Mouse (Mus musculus): Measurements from ENCODE around the gene Zfp655. TPM values are rescaled to one million over a fixed set of nuclear protein-coding genes. Genes with fewer than 3 reads are reported as not detected.
A peak's percentile ranks its signal among the peaks of the same experiment; 100 is the strongest.

Gene Zfp655
- 17.8 and 18.0 TPM in 2 replicates for polyA plus RNA-seq (2015; fragmentation: Nextera tagmentation; extraction: Ambion mirVana)

DNA sequence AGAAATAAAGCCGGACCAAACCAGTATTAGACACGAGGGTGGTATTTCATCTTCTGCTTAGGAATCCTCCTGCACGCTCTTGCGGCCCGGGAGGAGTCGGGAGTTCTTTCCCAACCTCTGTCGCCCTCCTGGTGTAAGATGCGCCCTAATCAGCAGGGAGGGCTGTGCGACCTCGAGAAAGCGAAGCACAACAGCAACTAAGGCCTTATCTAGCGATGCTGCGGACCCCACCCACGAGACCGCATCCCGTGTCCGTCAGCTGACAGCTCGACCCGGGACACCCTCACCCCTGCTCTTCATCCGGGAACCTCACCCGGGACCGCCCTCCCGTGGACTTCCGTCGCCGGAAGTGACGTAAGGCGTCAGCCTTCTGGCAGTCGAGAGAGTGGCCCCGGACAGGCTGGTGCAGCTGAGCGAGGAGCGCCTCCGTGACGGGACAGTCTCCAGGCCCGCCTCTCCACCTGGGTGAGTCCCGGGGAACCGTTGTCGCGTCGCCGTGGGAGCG is at the start of gene Zfp655:
Gene Zfp655 (plus strand): TSS at position 349 of the 505 bp plus-strand sequence.
- Histone ChIP-seq H3K4me2 (peak within 1 kb of the TSS; percentile 82), H3K9me3 (replicated peaks) (no peaks in the 10 kb centered on the region), H3K27me3 (no peaks in the 10 kb centered on the region), H3K4me3 (replicated peaks) (peak within 1 kb of the TSS; percentile 86), H3K27ac (replicated peaks) (peak within 1 kb of the TSS; percentile 96), H3K36me3 (replicated peaks) (peaks cover 32% of the 10 kb centered on the region), H3K9ac (peak within 1 kb of the TSS; percentile 91), H3K4me1 (replicated peaks) (peaks cover 26% of the 10 kb centered on the region)
- peak; percentile 98 for ATAC-seq (ENCODE audit: insufficient read depth)
- under 1% methylated on average over 42 of the region's 42 CpGs for WGBS (ENCODE audit: insufficient replicate concordance)

DNA sequence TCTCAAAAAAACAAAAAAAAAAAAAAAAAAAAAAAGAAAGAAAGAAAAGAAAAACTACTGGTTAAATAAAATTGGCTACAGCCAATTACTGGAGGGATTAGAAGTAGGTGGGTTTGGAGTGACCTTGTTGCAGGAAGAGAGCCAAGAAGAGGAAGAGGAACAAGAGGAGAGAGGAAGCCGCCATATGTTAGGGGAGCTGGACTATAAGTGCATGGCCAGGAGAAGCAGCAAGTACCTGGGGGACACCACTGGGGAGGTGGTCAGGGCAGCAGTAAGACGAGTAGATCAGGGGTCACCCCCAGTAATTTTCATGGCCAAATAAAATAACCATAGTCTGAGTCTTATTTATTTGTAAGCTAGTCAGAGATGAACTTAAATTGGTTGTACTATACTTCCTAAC is 46.3 kb upstream of the Zfp655 start:
- H3K36me3 ChIP-seq (replicated peaks) = peaks cover 89% of the 10 kb centered on the region
- no peak overlapping the region for H3K4me2 ChIP-seq
- H3K27ac ChIP-seq (replicated peaks) = no peak overlapping the region
- ATAC-seq (ENCODE audit: insufficient read depth) = no peak
- H3K4me1 ChIP-seq (replicated peaks) = peaks cover 29% of the 10 kb centered on the region
- WGBS (ENCODE audit: insufficient replicate concordance) = 68% methylated on average over 2 of the region's 2 CpGs
- no peaks in the 10 kb centered on the region for H3K9me3 ChIP-seq (replicated peaks)
- no peaks in the 10 kb centered on the region for H3K27me3 ChIP-seq
- H3K9ac ChIP-seq = no peak overlapping the region
- H3K4me3 ChIP-seq (replicated peaks) = no peak overlapping the region

DNA sequence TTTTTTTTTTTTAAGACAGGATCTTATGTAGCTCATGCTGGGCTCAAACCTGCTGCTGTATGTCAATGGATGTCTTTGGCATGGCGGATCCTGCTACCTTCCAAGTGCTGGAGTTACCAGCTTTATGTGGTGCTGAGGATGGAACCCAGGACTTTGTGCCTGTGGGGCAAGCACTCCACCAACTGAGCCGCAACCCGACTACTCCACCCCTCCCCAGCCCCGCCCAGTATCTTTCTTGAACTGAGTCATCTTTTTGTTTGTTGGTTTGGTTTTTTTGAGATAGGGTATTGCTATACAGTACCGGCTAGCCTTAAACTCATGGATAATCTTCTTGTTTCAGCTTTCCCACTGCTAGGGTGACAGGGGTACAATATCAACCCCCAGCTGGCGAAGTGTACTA is 42.1 kb upstream of the Zfp655 start:
- peaks cover 58% of the 10 kb centered on the region for H3K36me3 ChIP-seq (replicated peaks)
- peaks cover 41% of the 10 kb centered on the region for H3K4me1 ChIP-seq (replicated peaks)
- H3K4me2 ChIP-seq = peak overlapping the region; percentile 81
- 0 out of 2 replicates have a peak overlapping the region, but pooled peaks have one; percentile 73 for H3K9ac ChIP-seq
- H3K9me3 ChIP-seq (replicated peaks) = no peaks in the 10 kb centered on the region
- WGBS (ENCODE audit: insufficient replicate concordance) = 40% methylated on average over 6 of the region's 6 CpGs
- no peak for ATAC-seq (ENCODE audit: insufficient read depth)
- H3K27me3 ChIP-seq = no peaks in the 10 kb centered on the region
- H3K4me3 ChIP-seq (replicated peaks) = peak overlapping the region; percentile 73
- peak overlapping the region; percentile 76; the same call in 1 of the 2 replicates for H3K27ac ChIP-seq (replicated peaks)

DNA sequence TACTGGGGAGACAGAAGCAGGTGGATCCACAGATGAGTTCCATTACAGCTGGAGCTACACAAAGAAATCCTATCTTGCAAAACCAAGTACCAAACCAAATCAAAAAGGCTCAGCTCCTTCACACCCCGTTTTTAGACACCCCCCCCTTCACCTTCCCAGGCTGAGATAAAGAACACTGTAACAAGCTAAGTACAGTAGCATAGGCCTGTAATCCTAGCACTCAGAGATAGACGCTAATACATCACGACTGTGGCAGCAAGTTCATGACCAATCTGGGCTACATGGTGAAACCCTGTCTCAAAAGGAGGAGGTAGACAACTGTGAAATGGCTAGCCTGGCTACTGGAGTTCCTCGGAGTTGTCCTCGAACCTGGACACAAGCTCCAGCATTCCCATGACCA is 41.1 kb upstream of the Zfp655 start:
- WGBS (ENCODE audit: insufficient replicate concordance) = 14% methylated on average over 5 of the region's 5 CpGs
- Histone ChIP-seq H3K36me3 (replicated peaks) (peaks cover 58% of the 10 kb centered on the region), H3K4me1 (replicated peaks) (peaks cover 41% of the 10 kb centered on the region), H3K27me3 (no peaks in the 10 kb centered on the region), H3K27ac (replicated peaks) (peak overlapping the region; percentile 76), H3K4me2 (peak overlapping the region; percentile 81), H3K4me3 (replicated peaks) (peak overlapping the region; percentile 73), H3K9ac (peak overlapping the region; percentile 73), H3K9me3 (replicated peaks) (no peaks in the 10 kb centered on the region)
- ATAC-seq (ENCODE audit: insufficient read depth) = no peak

DNA sequence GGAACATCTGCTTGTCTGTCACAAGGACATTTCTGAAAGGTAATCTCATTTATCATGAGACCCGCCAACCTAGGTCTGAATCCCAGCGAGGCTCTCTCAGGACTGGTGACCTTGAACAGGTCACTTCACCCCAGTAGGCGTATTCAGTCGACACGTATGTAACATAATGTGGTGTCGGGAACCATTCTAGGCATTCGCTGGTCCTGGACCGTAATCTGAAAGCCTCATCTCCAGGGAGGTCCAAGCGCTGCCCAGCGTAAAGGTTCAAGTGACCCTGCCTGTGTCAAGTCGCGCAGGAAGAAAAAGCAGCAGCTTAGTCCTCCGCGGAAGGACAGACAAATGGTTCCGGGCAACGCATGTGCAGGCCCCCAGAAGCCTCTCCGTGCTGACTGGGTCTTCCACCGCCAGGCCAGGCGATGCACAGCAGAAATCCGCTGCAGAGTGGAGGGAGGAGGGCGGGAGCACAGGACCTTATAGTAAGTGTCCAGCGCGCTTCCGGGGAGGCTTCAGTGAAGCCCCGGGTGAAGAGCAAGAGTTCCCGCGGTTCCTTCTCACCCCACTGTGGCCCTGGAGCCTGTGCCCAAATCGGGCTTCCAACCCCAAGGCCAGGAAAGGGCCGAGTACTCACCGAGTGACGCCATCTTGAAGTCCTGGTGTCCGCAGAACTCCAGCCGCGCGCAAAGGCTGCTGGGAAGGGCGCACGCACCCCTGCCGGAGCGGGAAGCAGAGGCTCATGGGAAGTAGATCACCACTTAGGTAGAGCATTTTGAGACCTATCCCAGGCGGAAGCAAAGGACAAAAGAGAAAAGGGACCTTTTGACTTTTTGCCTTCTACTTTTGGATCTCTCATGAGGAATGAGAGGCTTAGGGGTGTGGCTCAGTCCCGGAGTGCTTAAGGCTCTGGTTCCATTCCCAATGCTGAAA is 40.4 kb upstream of the Zfp655 start:
- peak overlapping the region; percentile 76 for H3K27ac ChIP-seq (replicated peaks)
- under 1% methylated on average over 41 of the region's 41 CpGs for WGBS (ENCODE audit: insufficient replicate concordance)
- H3K4me1 ChIP-seq (replicated peaks) = peaks cover 38% of the 10 kb centered on the region
- peak overlapping the region; percentile 81 for H3K4me2 ChIP-seq
- peaks cover 58% of the 10 kb centered on the region for H3K36me3 ChIP-seq (replicated peaks)
- H3K9me3 ChIP-seq (replicated peaks) = no peaks in the 10 kb centered on the region
- ATAC-seq (ENCODE audit: insufficient read depth) = peak; percentile 87
- no peaks in the 10 kb centered on the region for H3K27me3 ChIP-seq
- H3K9ac ChIP-seq = peak overlapping the region; percentile 73
- peak overlapping the region; percentile 73 for H3K4me3 ChIP-seq (replicated peaks)

DNA sequence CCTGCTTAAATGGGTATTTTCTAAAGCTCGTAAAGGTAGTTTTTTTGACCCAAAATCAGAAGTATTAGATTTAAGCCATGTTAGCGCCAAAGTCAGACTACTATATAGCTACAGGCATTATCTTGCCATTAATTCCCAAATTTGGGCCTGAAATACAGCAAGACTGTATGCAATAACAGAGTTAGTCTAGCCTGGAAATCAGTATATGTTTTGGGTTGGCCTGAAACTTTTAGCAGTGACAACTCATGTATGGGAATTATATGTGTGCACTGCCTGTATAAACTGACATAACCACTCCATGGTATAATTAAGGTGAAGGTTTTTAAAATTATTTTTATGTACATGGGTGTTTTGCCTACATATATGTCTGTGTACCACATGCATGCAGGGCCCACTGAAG is 39.6 kb upstream of the Zfp655 start, which contains the start of gene Atp5j2:
Gene Atp5j2 (minus strand): TSS at position 101 of the 400 bp plus-strand sequence.
- Histone ChIP-seq H3K36me3 (replicated peaks) (peaks cover 54% of the 10 kb centered on the region), H3K4me2 (peak within 1 kb of the TSS; percentile 81), H3K4me1 (replicated peaks) (peaks cover 33% of the 10 kb centered on the region), H3K9ac (peak within 1 kb of the TSS; percentile 73), H3K9me3 (replicated peaks) (no peaks in the 10 kb centered on the region), H3K27ac (replicated peaks) (peak within 1 kb of the TSS; percentile 76), H3K4me3 (replicated peaks) (peak within 1 kb of the TSS; percentile 73), H3K27me3 (no peaks in the 10 kb centered on the region)
- no peak for ATAC-seq (ENCODE audit: insufficient read depth)
- WGBS (ENCODE audit: insufficient replicate concordance) = 85% methylated on average over 2 of the region's 2 CpGs

DNA sequence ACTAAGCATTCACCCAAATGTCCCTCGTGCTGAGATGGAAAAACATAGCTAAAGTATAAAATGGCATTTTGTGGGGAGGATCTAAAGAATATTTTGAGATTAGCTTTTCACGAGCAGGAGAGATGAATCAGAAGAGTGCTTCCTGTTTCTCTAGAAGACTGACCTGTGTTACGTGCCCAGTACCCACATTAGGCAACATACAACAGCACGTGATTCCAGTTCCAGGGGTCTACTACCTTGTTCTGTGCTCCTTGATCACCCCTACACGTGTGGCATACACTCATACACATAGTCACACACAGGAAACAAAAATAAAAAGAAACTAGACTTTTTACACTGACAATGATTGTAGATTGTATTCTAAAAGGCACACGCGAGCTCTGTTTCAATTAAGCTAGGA is 31.1 kb upstream of the Zfp655 start:
- H3K4me3 ChIP-seq (replicated peaks) = peak overlapping the region; percentile 94
- WGBS (ENCODE audit: insufficient replicate concordance) = 65% methylated on average over 7 of the region's 7 CpGs
- no peak overlapping the region for H3K27ac ChIP-seq (replicated peaks)
- no peak overlapping the region for H3K9ac ChIP-seq
- no peak for ATAC-seq (ENCODE audit: insufficient read depth)
- no peaks in the 10 kb centered on the region for H3K9me3 ChIP-seq (replicated peaks)
- peaks cover 26% of the 10 kb centered on the region for H3K36me3 ChIP-seq (replicated peaks)
- H3K27me3 ChIP-seq = no peaks in the 10 kb centered on the region
- H3K4me2 ChIP-seq = peak overlapping the region; percentile 84
- H3K4me1 ChIP-seq (replicated peaks) = peaks cover 45% of the 10 kb centered on the region

DNA sequence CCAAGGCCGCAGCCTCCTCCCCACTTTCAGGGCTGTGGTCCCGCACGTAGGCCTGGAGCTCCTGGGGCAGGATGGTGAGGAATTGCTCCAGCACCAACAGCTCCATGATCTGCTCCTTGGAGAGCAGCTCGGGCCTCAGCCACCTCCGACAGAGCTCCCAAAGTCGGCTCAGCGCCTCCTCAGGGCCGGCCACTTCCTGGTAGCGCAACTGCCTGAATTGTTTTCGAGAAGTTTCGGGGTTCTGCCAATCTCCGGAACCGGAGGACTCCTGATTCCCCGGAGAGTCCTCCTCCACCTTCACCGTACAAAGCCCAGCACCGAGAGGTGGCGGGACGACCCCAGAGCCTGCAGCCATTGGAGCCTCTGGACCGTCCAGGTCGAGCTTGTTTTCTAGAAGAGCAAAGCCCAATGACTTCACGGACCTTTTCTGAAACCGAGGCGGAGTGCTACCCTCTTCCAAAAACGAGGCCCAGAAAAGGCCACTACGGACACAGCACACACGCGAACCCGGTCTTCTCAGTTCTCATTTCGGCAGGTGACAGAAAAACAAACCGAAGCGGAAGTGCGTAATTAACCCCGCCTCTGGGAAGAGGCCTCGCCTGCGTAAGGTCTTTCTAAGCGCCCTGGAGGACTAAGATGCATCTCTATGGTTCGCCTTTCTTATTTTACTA is 30.1 kb upstream of the Zfp655 start, which contains the start of gene Zkscan14:
Gene Zkscan14 (minus strand): TSS at position 548 of the 671 bp plus-strand sequence.
- H3K27me3 ChIP-seq = no peaks in the 10 kb centered on the region
- H3K4me3 ChIP-seq (replicated peaks) = peak within 1 kb of the TSS; percentile 94
- H3K4me1 ChIP-seq (replicated peaks) = peaks cover 53% of the 10 kb centered on the region
- peak within 1 kb of the TSS; percentile 87 for H3K27ac ChIP-seq (replicated peaks)
- ATAC-seq (ENCODE audit: insufficient read depth) = peak; percentile 17
- peaks cover 16% of the 10 kb centered on the region for H3K36me3 ChIP-seq (replicated peaks)
- peak within 1 kb of the TSS; percentile 88 for H3K9ac ChIP-seq
- peak within 1 kb of the TSS; percentile 84 for H3K4me2 ChIP-seq
- 1% methylated on average over 37 of the region's 37 CpGs for WGBS (ENCODE audit: insufficient replicate concordance)
- H3K9me3 ChIP-seq (replicated peaks) = no peaks in the 10 kb centered on the region

DNA sequence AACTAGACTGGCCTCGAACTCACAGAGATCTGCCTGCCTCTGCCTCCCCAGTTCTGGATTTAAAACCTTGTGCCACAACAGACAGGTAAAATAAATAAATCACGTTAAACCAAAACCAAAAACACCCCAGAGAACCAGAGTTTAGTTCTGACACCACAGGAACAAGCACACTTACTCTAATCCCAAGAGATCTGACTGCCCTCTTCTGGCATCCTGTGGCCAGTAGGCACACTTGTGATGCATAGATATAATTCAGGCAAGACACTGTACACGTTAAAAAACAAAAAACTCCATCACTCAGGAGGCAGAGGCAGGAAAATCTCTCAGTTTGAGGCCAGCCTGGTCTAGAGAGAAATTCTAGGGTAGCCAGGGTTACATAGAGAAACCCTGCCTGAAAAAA is 29.1 kb upstream of the Zfp655 start:
- 0 out of 2 replicates have a peak overlapping the region, but pooled peaks have one; percentile 0 for H3K27ac ChIP-seq (replicated peaks)
- no peak overlapping the region for H3K4me3 ChIP-seq (replicated peaks)
- no peaks in the 10 kb centered on the region for H3K27me3 ChIP-seq
- WGBS (ENCODE audit: insufficient replicate concordance) = 40% methylated on average over 3 of the region's 3 CpGs
- H3K9me3 ChIP-seq (replicated peaks) = no peaks in the 10 kb centered on the region
- ATAC-seq (ENCODE audit: insufficient read depth) = no peak
- H3K9ac ChIP-seq = no peak overlapping the region
- peaks cover 53% of the 10 kb centered on the region for H3K4me1 ChIP-seq (replicated peaks)
- no peak overlapping the region for H3K4me2 ChIP-seq
- peaks cover 19% of the 10 kb centered on the region for H3K36me3 ChIP-seq (replicated peaks)

DNA sequence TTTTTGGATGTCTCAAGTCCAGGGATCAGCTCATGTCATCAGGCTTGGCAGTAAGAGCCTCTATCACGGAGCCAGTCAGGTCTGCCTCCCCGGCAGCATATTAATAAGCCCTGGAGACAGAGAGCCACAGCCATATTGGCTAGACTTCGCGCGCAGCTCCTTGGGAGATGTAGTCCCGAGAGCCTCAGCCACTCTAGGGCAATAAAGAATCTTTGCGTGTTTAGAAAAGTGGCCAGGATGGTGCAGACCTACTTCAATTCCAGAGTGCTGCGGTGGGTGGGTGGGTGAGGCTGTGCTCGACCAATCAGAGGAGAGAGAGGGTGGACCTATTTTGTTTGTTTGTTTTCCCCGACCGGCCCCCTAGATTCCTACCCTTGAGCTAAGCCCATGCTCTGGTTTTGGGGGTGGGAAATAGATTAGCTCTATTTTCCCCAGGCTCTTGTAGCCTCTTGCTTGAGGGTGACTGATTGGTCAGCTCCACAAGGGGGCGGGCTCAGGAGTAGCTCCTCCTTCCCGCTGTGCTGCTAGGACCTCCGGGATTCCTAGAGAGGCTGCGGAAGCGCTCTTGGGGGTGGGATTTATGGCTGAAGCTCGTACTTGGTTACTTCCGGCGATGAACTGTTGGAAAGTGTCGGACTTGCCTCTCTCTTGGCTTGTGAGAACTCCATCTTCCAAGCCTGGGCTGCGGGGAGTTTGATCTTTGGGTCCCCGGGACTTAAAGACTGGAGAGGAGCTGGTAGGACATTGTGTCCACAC is 27.4 kb upstream of the Zfp655 start, which contains the start of gene Zkscan5:
Gene Zkscan5 (plus strand): TSS at position 627 of the 756 bp plus-strand sequence.
- under 1% methylated on average over 22 of the region's 22 CpGs for WGBS (ENCODE audit: insufficient replicate concordance)
- peak within 1 kb of the TSS; percentile 69 for H3K4me3 ChIP-seq (replicated peaks)
- no peaks in the 10 kb centered on the region for H3K9me3 ChIP-seq (replicated peaks)
- H3K9ac ChIP-seq = peak within 1 kb of the TSS; percentile 63
- H3K36me3 ChIP-seq (replicated peaks) = peaks cover 18% of the 10 kb centered on the region; the same call in 1 of the 2 replicates
- H3K27ac ChIP-seq (replicated peaks) = peak within 1 kb of the TSS; percentile 95
- H3K4me1 ChIP-seq (replicated peaks) = peaks cover 53% of the 10 kb centered on the region
- H3K27me3 ChIP-seq = no peaks in the 10 kb centered on the region
- peak; percentile 95 for ATAC-seq (ENCODE audit: insufficient read depth)
- peak within 1 kb of the TSS; percentile 86 for H3K4me2 ChIP-seq
